Mouse (Mus musculus): ENCODE data around the gene Arcn1. TPM values are rescaled to one million over a fixed set of nuclear protein-coding genes. Genes with fewer than 3 reads are reported as not detected.
A peak's percentile ranks its signal among the peaks of the same experiment; 100 is the strongest.
"Not testable (repeated sequence)": the region's sequence is repeated elsewhere in the genome, so short reads cannot be mapped to it uniquely, and the experiment has no call there.

Arcn1 gene
- polyA plus RNA-seq, 1 experiment from 2014 or later = 182 TPM

GRCm38 (mm10) chr9:44798298-44798697 is 30.7 kb upstream of the Arcn1 start:
- no peaks in the 10 kb centered on the region for H3K9me3 ChIP-seq
- H3K4me3 ChIP-seq = peak overlapping the region; percentile 58
- H3K9ac ChIP-seq = peak overlapping the region; percentile 64; the same call in 1 of the 2 replicates
- no peaks in the 10 kb centered on the region for H3K36me3 ChIP-seq
- H3K4me1 ChIP-seq = peaks cover 16% of the 10 kb centered on the region
- H3K27me3 ChIP-seq (replicated peaks) = peaks cover 14% of the 10 kb centered on the region
- no peak for ATAC-seq (ENCODE audit: low FRiP score, low read depth)
- 48% methylated on average over 7 of the region's 7 CpGs for WGBS
- H3K4me2 ChIP-seq (replicated peaks) = peak overlapping the region; percentile 82
- H3K27ac ChIP-seq = no peak overlapping the region

- Histone ChIP-seq H3K36me3 (peaks cover 46% of the 10 kb centered on the region), H3K27me3 (replicated peaks) (peaks cover 1% of the 10 kb centered on the region), H3K4me2 (replicated peaks) (no peak overlapping the region), H3K9ac (no peak overlapping the region), H3K4me1 (no peaks in the 10 kb centered on the region), H3K27ac (no peak overlapping the region), H3K9me3 (no peaks in the 10 kb centered on the region), H3K4me3 (no peak overlapping the region)
- ATAC-seq (ENCODE audit: low FRiP score, low read depth) = no peak
- WGBS = 78% methylated on average over 9 of the region's 9 CpGs
Measured at GRCm38 (mm10) chr9:44792842-44793241, 25.2 kb upstream of the Arcn1 start.

- Histone ChIP-seq H3K4me2 (replicated peaks) (peak overlapping the region; percentile 73), H3K36me3 (peaks cover 15% of the 10 kb centered on the region), H3K4me3 (peak overlapping the region; percentile 66), H3K4me1 (peaks cover 9% of the 10 kb centered on the region), H3K9ac (peak overlapping the region; percentile 77), H3K9me3 (no peaks in the 10 kb centered on the region), H3K27me3 (replicated peaks) (no peaks in the 10 kb centered on the region), H3K27ac (peak overlapping the region; percentile 53)
- WGBS = under 1% methylated on average over 41 of the region's 41 CpGs
- peak; percentile 97 for ATAC-seq (ENCODE audit: low FRiP score, low read depth)
Measured at GRCm38 (mm10) chr9:44772750-44773651, 5.4 kb upstream of the Arcn1 start.

- no peak overlapping the region for H3K9ac ChIP-seq
- no peak overlapping the region for H3K4me2 ChIP-seq (replicated peaks)
- peaks cover 9% of the 10 kb centered on the region for H3K4me1 ChIP-seq
- no peaks in the 10 kb centered on the region for H3K27me3 ChIP-seq (replicated peaks)
- no peak overlapping the region for H3K4me3 ChIP-seq
- H3K36me3 ChIP-seq = peaks cover 15% of the 10 kb centered on the region
- no peaks in the 10 kb centered on the region for H3K9me3 ChIP-seq
- ATAC-seq (ENCODE audit: low FRiP score, low read depth) = no peak
- H3K27ac ChIP-seq = no peak overlapping the region
- whole genome bisulfite sequencing = 27% methylated on average over 5 of the region's 5 CpGs
Measured at GRCm38 (mm10) chr9:44772392-44772749, 4.7 kb upstream of the Arcn1 start.

- H3K4me1 ChIP-seq = peaks cover 16% of the 10 kb centered on the region
- no peak overlapping the region for H3K27ac ChIP-seq
- no peak overlapping the region for H3K4me2 ChIP-seq (replicated peaks)
- peaks cover 15% of the 10 kb centered on the region for H3K36me3 ChIP-seq
- WGBS = 94% methylated on average over 5 of the region's 5 CpGs
- no peaks in the 10 kb centered on the region for H3K9me3 ChIP-seq
- no peak overlapping the region for H3K4me3 ChIP-seq
- no peak for ATAC-seq (ENCODE audit: low FRiP score, low read depth)
- H3K27me3 ChIP-seq (replicated peaks) = no peaks in the 10 kb centered on the region
- H3K9ac ChIP-seq = no peak overlapping the region
Measured at GRCm38 (mm10) chr9:44771376-44771775, 3.7 kb upstream of the Arcn1 start.

- not testable (repeated sequence) for H3K27ac ChIP-seq; H3K9me3 ChIP-seq; H3K36me3 ChIP-seq; H3K9ac ChIP-seq; H3K27me3 ChIP-seq (replicated peaks)
- Histone ChIP-seq H3K4me3 (0 out of 2 replicates have a peak overlapping the region, but pooled peaks have one; percentile 9), H3K4me2 (replicated peaks) (peak overlapping the region; percentile 75), H3K4me1 (peaks cover 14% of the 10 kb centered on the region)
- peak; percentile 39 for ATAC-seq (ENCODE audit: low FRiP score, low read depth)
- 34% methylated on average over 9 of the region's 9 CpGs for WGBS
Measured at GRCm38 (mm10) chr9:44768029-44768394, 367 bp upstream of the Arcn1 start.

GRCm38 (mm10) chr9:44760873-44761272 is 6.8 kb downstream of the Arcn1 start:
- H3K36me3 ChIP-seq = peaks cover 27% of the 10 kb centered on the region
- H3K27ac ChIP-seq = no peak overlapping the region
- 75% methylated on average over 2 of the region's 2 CpGs for WGBS
- no peaks in the 10 kb centered on the region for H3K27me3 ChIP-seq (replicated peaks)
- H3K4me1 ChIP-seq = peaks cover 4% of the 10 kb centered on the region
- H3K9ac ChIP-seq = no peak overlapping the region
- H3K9me3 ChIP-seq = no peaks in the 10 kb centered on the region
- H3K4me2 ChIP-seq (replicated peaks) = no peak overlapping the region
- no peak for ATAC-seq (ENCODE audit: low FRiP score, low read depth)
- H3K4me3 ChIP-seq = no peak overlapping the region

GRCm38 (mm10) chr9:44748473-44748872 is 19.2 kb downstream of the Arcn1 start:
- Histone ChIP-seq H3K4me3 (no peak overlapping the region), H3K9ac (no peak overlapping the region), H3K36me3 (peaks cover 79% of the 10 kb centered on the region), H3K4me2 (replicated peaks) (no peak overlapping the region), H3K27me3 (replicated peaks) (no peaks in the 10 kb centered on the region), H3K4me1 (no peaks in the 10 kb centered on the region), H3K27ac (no peak overlapping the region), H3K9me3 (no peaks in the 10 kb centered on the region)
- no peak for ATAC-seq (ENCODE audit: low FRiP score, low read depth)
- WGBS = 97% methylated on average over 7 of the region's 7 CpGs

GRCm38 (mm10) chr9:44747341-44747740 is 20.3 kb downstream of the Arcn1 start:
- no peak overlapping the region for H3K4me3 ChIP-seq
- WGBS = 95% methylated on average over 3 of the region's 3 CpGs
- H3K9me3 ChIP-seq = no peaks in the 10 kb centered on the region
- H3K4me1 ChIP-seq = no peaks in the 10 kb centered on the region
- no peak for ATAC-seq (ENCODE audit: low FRiP score, low read depth)
- no peak overlapping the region for H3K4me2 ChIP-seq (replicated peaks)
- no peaks in the 10 kb centered on the region for H3K27me3 ChIP-seq (replicated peaks)
- peaks cover 84% of the 10 kb centered on the region for H3K36me3 ChIP-seq
- no peak overlapping the region for H3K27ac ChIP-seq
- H3K9ac ChIP-seq = no peak overlapping the region

GRCm38 (mm10) chr9:44746666-44747065 is 21.0 kb downstream of the Arcn1 start:
- Histone ChIP-seq H3K27ac (no peak overlapping the region), H3K9ac (no peak overlapping the region), H3K27me3 (replicated peaks) (no peaks in the 10 kb centered on the region), H3K4me2 (replicated peaks) (no peak overlapping the region), H3K36me3 (peaks cover 80% of the 10 kb centered on the region), H3K4me3 (no peak overlapping the region), H3K9me3 (no peaks in the 10 kb centered on the region), H3K4me1 (no peaks in the 10 kb centered on the region)
- 95% methylated on average over 3 of the region's 3 CpGs for WGBS
- no peak for ATAC-seq (ENCODE audit: low FRiP score, low read depth)

GRCm38 (mm10) chr9:44745371-44745770 is 22.3 kb downstream of the Arcn1 start:
- peaks cover 69% of the 10 kb centered on the region for H3K36me3 ChIP-seq
- H3K27me3 ChIP-seq (replicated peaks) = no peaks in the 10 kb centered on the region
- no peaks in the 10 kb centered on the region for H3K9me3 ChIP-seq
- no peaks in the 10 kb centered on the region for H3K4me1 ChIP-seq
- no peak overlapping the region for H3K9ac ChIP-seq
- ATAC-seq (ENCODE audit: low FRiP score, low read depth) = no peak
- no peak overlapping the region for H3K4me3 ChIP-seq
- H3K27ac ChIP-seq = no peak overlapping the region
- no peak overlapping the region for H3K4me2 ChIP-seq (replicated peaks)
- WGBS = 95% methylated on average over 7 of the region's 7 CpGs

- peaks cover 32% of the 10 kb centered on the region for H3K36me3 ChIP-seq
- H3K27me3 ChIP-seq (replicated peaks) = no peaks in the 10 kb centered on the region
- H3K27ac ChIP-seq = no peak overlapping the region
- H3K4me1 ChIP-seq = 0 out of 2 replicates have a peak, but pooled peaks cover 3% of the 10 kb centered on the region
- no peak overlapping the region for H3K9ac ChIP-seq
- H3K4me2 ChIP-seq (replicated peaks) = no peak overlapping the region
- H3K4me3 ChIP-seq = no peak overlapping the region
- no peaks in the 10 kb centered on the region for H3K9me3 ChIP-seq
- 79% methylated on average over 1 of the region's 1 CpGs for whole genome bisulfite sequencing
- ATAC-seq (ENCODE audit: low FRiP score, low read depth) = no peak
Measured at GRCm38 (mm10) chr9:44740663-44741192, 26.9 kb downstream of the Arcn1 start.

Data from neural tube, embryonic 12.5 days (tissue).